Mouse (Mus musculus): ENCODE results near the gene Dnajc11.

DNA sequence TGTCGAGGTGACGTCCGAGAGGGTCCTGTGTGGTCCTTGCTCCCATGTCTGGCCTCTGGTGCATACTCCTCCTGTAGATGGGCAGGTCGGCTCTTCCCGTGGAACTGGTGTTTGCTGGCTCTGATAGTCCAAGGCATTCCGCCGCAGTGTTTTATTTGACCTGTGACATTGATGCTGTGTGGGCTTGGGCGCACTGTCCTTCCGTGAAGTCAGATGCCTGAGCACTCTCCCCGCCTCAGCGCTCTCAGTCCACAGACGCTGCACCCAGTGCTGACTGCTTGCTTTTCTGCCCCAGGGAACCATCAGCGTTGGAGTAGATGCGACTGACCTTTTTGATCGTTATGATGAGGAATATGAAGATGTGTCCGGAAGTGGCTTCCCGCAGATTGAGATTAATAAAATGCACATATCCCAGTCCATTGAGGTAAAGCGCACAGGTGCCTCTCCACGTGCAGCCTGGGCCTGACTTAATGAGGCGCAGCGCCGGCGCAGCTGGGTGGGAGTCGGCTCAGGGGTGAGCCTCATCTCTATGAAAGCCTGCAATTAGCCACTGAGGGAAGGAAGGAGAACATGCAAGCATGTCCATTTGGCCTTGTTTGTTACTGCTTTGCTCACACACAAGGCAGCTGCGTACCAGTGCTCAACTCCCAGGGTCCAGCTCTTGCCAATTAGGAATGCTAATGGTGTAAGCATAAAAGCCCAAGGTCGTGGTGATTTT is 34.9 kb downstream of the Dnajc11 start:
- no peak for TF ChIP-seq CTCF (IDR thresholded peaks at IDR 0.05)
- no peak for TF ChIP-seq EP300 (IDR thresholded peaks at IDR 0.05)

Data from lung, postnatal 0 days (tissue).